Mouse (Mus musculus): ENCODE data around the gene Tinag. TPM values are rescaled to one million over a fixed set of nuclear protein-coding genes. Genes with fewer than 3 reads are reported as not detected.

The Tinag gene
- polyA plus RNA-seq, 1 experiment = 2.5 TPM

- Histone ChIP-seq H3K27me3 (ENCODE audit: control insufficient read depth, insufficient read depth, low read length) (no peaks in the 10 kb centered on the region), H3K4me3 (ENCODE audit: low read depth, low read length) (no peak overlapping the region), H3K36me3 (ENCODE audit: control insufficient read depth, insufficient read depth, low read length) (no peaks in the 10 kb centered on the region), H3K27ac (ENCODE audit: insufficient read depth, low read depth, low read length) (peak overlapping the region; percentile 98), H3K4me1 (ENCODE audit: control insufficient read depth, insufficient read depth, insufficient read length, low read length) (peaks cover 3% of the 10 kb centered on the region; the same call in 1 of the 2 replicates)
- WGBS = 25% methylated on average over 5 of the region's 5 CpGs
- TF ChIP-seq POLR2A (IDR thresholded peaks at IDR 0.05; ENCODE audit: low read depth, low read length) (no peak), CTCF (IDR thresholded peaks at IDR 0.05; ENCODE audit: extremely low read depth, insufficient read length, insufficient replicate concordance, low read depth, low read length) (no peak)
These were observed 597 bp upstream of the Tinag start for GRCm38 (mm10) chr9:77046067-77046715.

- TF ChIP-seq POLR2A (IDR thresholded peaks at IDR 0.05; ENCODE audit: low read depth, low read length) (no peak), CTCF (IDR thresholded peaks at IDR 0.05; ENCODE audit: extremely low read depth, insufficient read length, insufficient replicate concordance, low read depth, low read length) (no peak)
- Histone ChIP-seq H3K4me3 (ENCODE audit: low read depth, low read length) (no peak overlapping the region), H3K36me3 (ENCODE audit: control insufficient read depth, insufficient read depth, low read length) (no peaks in the 10 kb centered on the region), H3K27ac (ENCODE audit: insufficient read depth, low read depth, low read length) (no peak overlapping the region), H3K27me3 (ENCODE audit: control insufficient read depth, insufficient read depth, low read length) (no peaks in the 10 kb centered on the region), H3K4me1 (ENCODE audit: control insufficient read depth, insufficient read depth, insufficient read length, low read length) (peaks cover 2% of the 10 kb centered on the region; the same call in 1 of the 2 replicates)
- 75% methylated on average over 2 of the region's 2 CpGs for WGBS
These were observed 10.2 kb downstream of the Tinag start for GRCm38 (mm10) chr9:77035361-77035760.

GRCm38 (mm10) chr9:77032430-77033154 lies 13.0 kb downstream of the Tinag start:
- WGBS = 76% methylated on average over 9 of the region's 9 CpGs
- H3K36me3 ChIP-seq (ENCODE audit: control insufficient read depth, insufficient read depth, low read length) = peaks cover 7% of the 10 kb centered on the region

GRCm38 (mm10) chr9:77025271-77025670 lies 20.3 kb downstream of the Tinag start:
- H3K4me1 ChIP-seq (ENCODE audit: control insufficient read depth, insufficient read depth, insufficient read length, low read length) = no peaks in the 10 kb centered on the region
- 74% methylated on average over 2 of the region's 2 CpGs for WGBS
- H3K27me3 ChIP-seq (ENCODE audit: control insufficient read depth, insufficient read depth, low read length) = no peaks in the 10 kb centered on the region
- TF ChIP-seq CTCF (IDR thresholded peaks at IDR 0.05; ENCODE audit: extremely low read depth, insufficient read length, insufficient replicate concordance, low read depth, low read length) (no peak), POLR2A (IDR thresholded peaks at IDR 0.05; ENCODE audit: low read depth, low read length) (no peak)
- H3K27ac ChIP-seq (ENCODE audit: insufficient read depth, low read depth, low read length) = no peak overlapping the region
- H3K4me3 ChIP-seq (ENCODE audit: low read depth, low read length) = no peak overlapping the region
- H3K36me3 ChIP-seq (ENCODE audit: control insufficient read depth, insufficient read depth, low read length) = peaks cover 11% of the 10 kb centered on the region

More at GRCm38 (mm10) chr9:77032430-77033154, 13.0 kb downstream of the Tinag start:
- H3K4me3 ChIP-seq (ENCODE audit: low read depth, low read length) = no peak overlapping the region
- H3K27ac ChIP-seq (ENCODE audit: insufficient read depth, low read depth, low read length) = no peak overlapping the region
- no peak for TF ChIP-seq POLR2A (IDR thresholded peaks at IDR 0.05; ENCODE audit: low read depth, low read length)
- no peak for TF ChIP-seq CTCF (IDR thresholded peaks at IDR 0.05; ENCODE audit: extremely low read depth, insufficient read length, insufficient replicate concordance, low read depth, low read length)
- no peaks in the 10 kb centered on the region for H3K27me3 ChIP-seq (ENCODE audit: control insufficient read depth, insufficient read depth, low read length)
- no peaks in the 10 kb centered on the region for H3K4me1 ChIP-seq (ENCODE audit: control insufficient read depth, insufficient read depth, insufficient read length, low read length)

GRCm38 (mm10) chr9:77018935-77019334 lies 26.7 kb downstream of the Tinag start:
- no peak for TF ChIP-seq POLR2A (IDR thresholded peaks at IDR 0.05; ENCODE audit: low read depth, low read length)
- Histone ChIP-seq H3K4me3 (ENCODE audit: low read depth, low read length) (no peak overlapping the region), H3K4me1 (ENCODE audit: control insufficient read depth, insufficient read depth, insufficient read length, low read length) (no peaks in the 10 kb centered on the region), H3K27me3 (ENCODE audit: control insufficient read depth, insufficient read depth, low read length) (no peaks in the 10 kb centered on the region), H3K36me3 (ENCODE audit: control insufficient read depth, insufficient read depth, low read length) (no peaks in the 10 kb centered on the region), H3K27ac (ENCODE audit: insufficient read depth, low read depth, low read length) (no peak overlapping the region)
- WGBS = 74% methylated on average over 4 of the region's 4 CpGs

- Histone ChIP-seq H3K4me3 (ENCODE audit: low read depth, low read length) (no peak overlapping the region), H3K27ac (ENCODE audit: insufficient read depth, low read depth, low read length) (no peak overlapping the region), H3K4me1 (ENCODE audit: control insufficient read depth, insufficient read depth, insufficient read length, low read length) (no peaks in the 10 kb centered on the region), H3K36me3 (ENCODE audit: control insufficient read depth, insufficient read depth, low read length) (peaks cover 9% of the 10 kb centered on the region), H3K27me3 (ENCODE audit: control insufficient read depth, insufficient read depth, low read length) (no peaks in the 10 kb centered on the region)
- 95% methylated on average over 1 of the region's 1 CpGs for WGBS
- TF ChIP-seq CTCF (IDR thresholded peaks at IDR 0.05; ENCODE audit: extremely low read depth, insufficient read length, insufficient replicate concordance, low read depth, low read length) (no peak), POLR2A (IDR thresholded peaks at IDR 0.05; ENCODE audit: low read depth, low read length) (no peak)
These were observed 49.6 kb downstream of the Tinag start for GRCm38 (mm10) chr9:76996021-76996420.

GRCm38 (mm10) chr9:76989946-76990345 lies 55.6 kb downstream of the Tinag start:
- Histone ChIP-seq H3K27me3 (ENCODE audit: control insufficient read depth, insufficient read depth, low read length) (no peaks in the 10 kb centered on the region), H3K36me3 (ENCODE audit: control insufficient read depth, insufficient read depth, low read length) (peaks cover 3% of the 10 kb centered on the region; the same call in 1 of the 2 replicates), H3K4me1 (ENCODE audit: control insufficient read depth, insufficient read depth, insufficient read length, low read length) (no peaks in the 10 kb centered on the region), H3K27ac (ENCODE audit: insufficient read depth, low read depth, low read length) (no peak overlapping the region), H3K4me3 (ENCODE audit: low read depth, low read length) (no peak overlapping the region)
- TF ChIP-seq CTCF (IDR thresholded peaks at IDR 0.05; ENCODE audit: extremely low read depth, insufficient read length, insufficient replicate concordance, low read depth, low read length) (peak; percentile 42; the same call in 1 of the 2 replicates), POLR2A (IDR thresholded peaks at IDR 0.05; ENCODE audit: low read depth, low read length) (no peak)

Data from small intestine, adult 2 months (tissue).